Mouse (Mus musculus) heart, postnatal 0 days (tissue): ENCODE data around the gene Pde4b. TPM values are rescaled to one million over a fixed set of nuclear protein-coding genes. Genes with fewer than 3 reads are reported as not detected.
A peak's percentile ranks its signal among the peaks of the same experiment; 100 is the strongest.

Experiments
- ATAC-seq: fragments of 200-750 bp; cut with Nextera tagmentation; 2 replicates; pipeline ENCODE4 v1.8.0; 2017; ENCODE audit warnings: low read depth, moderate number of reproducible peaks, moderate library complexity; ENCODE audit not compliant: insufficient read depth
- DNase-seq: peaks from one replicate; pipeline ENCODE4 v3.0.0-alpha.2; 2016; ENCODE audit warnings: low spot score
- H3K27ac ChIP-seq: fragments of 300-500 bp; sonication (generic); 2 replicates; pipeline ENCODE4 v1.5.1; 2014; ENCODE audit warnings: low read depth, mild to moderate bottlenecking
- H3K27me3 ChIP-seq: fragments of 300-500 bp; sonication (generic); 2 replicates; pipeline ENCODE4 v1.6.1; 2014; ENCODE audit warnings: low read length, mixed read lengths; ENCODE audit not compliant: control insufficient read depth, insufficient read depth
- H3K36me3 ChIP-seq: fragments of 300-500 bp; sonication (generic); replicated peaks from 2 replicates; pipeline ENCODE4 v1.6.1; 2014; ENCODE audit warnings: low read length, mixed read lengths; ENCODE audit not compliant: control insufficient read depth, insufficient read depth
- H3K4me1 ChIP-seq: fragments of 300-500 bp; sonication (generic); 2 replicates; pipeline ENCODE4 v1.6.1; 2014; ENCODE audit warnings: antibody characterized with exemption; ENCODE audit not compliant: control insufficient read depth, insufficient read depth
- H3K4me2 ChIP-seq: fragments of 300-500 bp; sonication (generic); 2 replicates; pipeline ENCODE4 v1.6.1; 2014; ENCODE audit warnings: low read depth, mild to moderate bottlenecking, low read length, moderate library complexity
- H3K4me3 ChIP-seq: fragments of 300-500 bp; sonication (generic); 2 replicates; pipeline ENCODE4 v1.5.1; 2014; ENCODE audit warnings: low read depth, low read length
- H3K9ac ChIP-seq: fragments of 300-500 bp; sonication (generic); replicated peaks from 2 replicates; pipeline ENCODE4 v1.6.1; 2014; ENCODE audit warnings: low read depth, low read length, mixed read lengths
- H3K9me3 ChIP-seq: fragments of 300-500 bp; sonication (generic); replicated peaks from 2 replicates; pipeline ENCODE4 v1.6.1; 2016; ENCODE audit warnings: low read length; ENCODE audit not compliant: control insufficient read depth
- CTCF ChIP-seq: IDR thresholded peaks from 2 replicates; pipeline ENCODE4 v1.5.1; 2016; ENCODE audit warnings: antibody characterized with exemption, control low read depth, low read depth
- EP300 ChIP-seq: IDR thresholded peaks from 2 replicates; pipeline ENCODE4 v1.6.1; 2016; ENCODE audit warnings: antibody characterized with exemption, low read depth
- WGBS: fragments of 180-500 bp; shearing (Covaris S2); extraction: QIAGEN DNeasy Blood & Tissue Kit; methylation state at CpG from one replicate; pipeline ENCODE4 v1.1.7; 2014; 5-methylcytosine and 5-hydroxymethylcytosine counted together
- polyA plus RNA-seq: library from polyadenylated mRNA; unstranded; fragments of >200 nt; fragmentation: Nextera tagmentation; extraction: Ambion mirVana; gene quantifications from 2 replicates; pipeline ENCODE4 v1.2.1, GENCODE M21; 2015
- total RNA-seq: library from RNA; depleted of rRNA; stranded (reverse); fragments of >200 nt; gene quantifications from 2 replicates; pipeline ENCODE4 v1.2.3, GENCODE M21; 2014; ENCODE audit warnings: low replicate concordance

Pde4b gene
- total and polyA plus RNA-seq, 2 experiments from 2014 or later: 30.8 to 50.1 TPM

GRCm38 (mm10) chr4:102569101-102569583 is 481.8 kb downstream of the Pde4b start:
- Histone ChIP-seq H3K9ac (peak overlapping the region; percentile 29; the same call in 1 of the 2 replicates), H3K4me3 (peak overlapping the region; percentile 26), H3K9me3 (no peaks in the 10 kb centered on the region), H3K4me2 (peak overlapping the region; percentile 82), H3K27ac (peak overlapping the region; percentile 97), H3K27me3 (no peaks in the 10 kb centered on the region), H3K4me1 (peaks cover 57% of the 10 kb centered on the region), H3K36me3 (no peaks in the 10 kb centered on the region)
- no peak for ATAC-seq
- TF ChIP-seq EP300 (no peak), CTCF (no peak)
- 3% methylated on average over 8 of the region's 8 CpGs for WGBS
- DNase-seq: no peak

- DNase-seq: peak; percentile 95
- peak overlapping the region; percentile 85 for H3K9ac ChIP-seq
- 0 out of 2 replicates have a peak, but pooled peaks cover 6% of the 10 kb centered on the region for H3K36me3 ChIP-seq
- H3K27ac ChIP-seq: peak overlapping the region; percentile 97
- H3K4me2 ChIP-seq: peak overlapping the region; percentile 82
- TF ChIP-seq EP300 (peak; percentile 91), CTCF (no peak)
- H3K4me1 ChIP-seq: peaks cover 64% of the 10 kb centered on the region
- no peaks in the 10 kb centered on the region for H3K9me3 ChIP-seq
- 1% methylated on average over 20 of the region's 20 CpGs for WGBS
- no peaks in the 10 kb centered on the region for H3K27me3 ChIP-seq
- H3K4me3 ChIP-seq: peak overlapping the region; percentile 78
- peak; percentile 70 for ATAC-seq
Measured at GRCm38 (mm10) chr4:102569950-102570765, 482.8 kb downstream of the Pde4b start.

GRCm38 (mm10) chr4:102570766-102571411 is 483.5 kb downstream of the Pde4b start:
- DNase-seq (no peak), ATAC-seq (0 out of 2 replicates have a peak, but pooled peaks have one; percentile 3)
- Histone ChIP-seq H3K4me1 (peaks cover 60% of the 10 kb centered on the region), H3K4me3 (peak overlapping the region; percentile 78), H3K36me3 (0 out of 2 replicates have a peak, but pooled peaks cover 9% of the 10 kb centered on the region), H3K27ac (peak overlapping the region; percentile 97), H3K27me3 (no peaks in the 10 kb centered on the region), H3K9me3 (no peaks in the 10 kb centered on the region), H3K4me2 (peak overlapping the region; percentile 82), H3K9ac (peak overlapping the region; percentile 85)
- no peak for TF ChIP-seq EP300
- no peak for TF ChIP-seq CTCF
- 10% methylated on average over 20 of the region's 20 CpGs for WGBS

DNA sequence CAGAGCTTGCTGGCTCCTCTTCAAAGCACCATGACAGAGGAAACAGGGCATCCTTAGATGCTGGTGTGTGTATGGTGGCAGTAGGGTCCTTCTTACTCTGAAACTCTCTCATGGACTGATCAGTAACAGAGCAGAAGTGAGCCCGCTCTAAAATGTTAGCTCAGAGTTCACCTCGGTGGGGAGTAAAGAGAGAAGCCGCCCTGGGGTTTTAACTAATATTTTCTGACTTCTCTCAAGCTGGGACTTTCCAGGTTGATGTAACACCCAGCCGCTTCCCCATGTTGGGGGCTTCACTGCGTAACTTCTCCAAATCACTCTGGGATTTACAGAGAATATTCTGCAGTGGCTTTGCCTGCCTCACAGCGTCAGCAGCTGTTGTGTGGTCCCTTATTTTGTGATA is 484.7 kb downstream of the Pde4b start:
- DNase-seq: no peak
- H3K4me2 ChIP-seq: peak overlapping the region; percentile 82
- TF ChIP-seq EP300 (no peak), CTCF (no peak)
- H3K27ac ChIP-seq: peak overlapping the region; percentile 56
- no peaks in the 10 kb centered on the region for H3K9me3 ChIP-seq
- peaks cover 18% of the 10 kb centered on the region; the same call in 1 of the 2 replicates for H3K36me3 ChIP-seq
- peak overlapping the region; percentile 78 for H3K4me3 ChIP-seq
- peaks cover 62% of the 10 kb centered on the region for H3K4me1 ChIP-seq
- 60% methylated on average over 6 of the region's 6 CpGs for WGBS
- ATAC-seq: no peak
- H3K9ac ChIP-seq: peak overlapping the region; percentile 39
- H3K27me3 ChIP-seq: no peaks in the 10 kb centered on the region

DNA sequence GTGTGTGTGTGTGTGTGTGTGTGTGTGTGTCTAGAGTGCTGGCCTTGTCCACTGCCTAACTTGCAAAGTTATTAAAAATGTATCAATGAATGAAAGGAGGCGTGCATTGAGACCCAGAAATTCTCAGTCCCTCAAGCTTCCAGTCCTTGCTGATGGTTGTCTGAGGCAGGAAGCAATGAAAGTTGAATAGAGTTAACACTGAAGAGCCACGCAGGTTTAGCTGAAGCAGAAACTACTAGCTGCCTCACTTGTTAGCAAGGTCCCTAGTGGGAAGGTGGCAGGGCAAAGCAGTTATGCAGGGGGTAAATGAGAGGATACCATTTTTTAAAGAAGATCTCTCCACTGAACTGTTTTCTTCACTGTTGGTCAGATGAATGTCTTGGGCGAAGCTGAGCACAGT is 485.2 kb downstream of the Pde4b start:
- TF ChIP-seq EP300: no peak
- no peak for TF ChIP-seq CTCF
- DNase-seq: no peak

More for the DNA sequence above, 485.2 kb downstream of the Pde4b start:
- ATAC-seq: no peak
- Histone ChIP-seq H3K9me3 (no peaks in the 10 kb centered on the region), H3K4me1 (peaks cover 58% of the 10 kb centered on the region), H3K27ac (peak overlapping the region; percentile 56), H3K9ac (peak overlapping the region; percentile 39; the same call in 1 of the 2 replicates), H3K4me3 (peak overlapping the region; percentile 78), H3K27me3 (no peaks in the 10 kb centered on the region), H3K4me2 (peak overlapping the region; percentile 82), H3K36me3 (peaks cover 18% of the 10 kb centered on the region; the same call in 1 of the 2 replicates)
- WGBS: 65% methylated on average over 3 of the region's 3 CpGs
